Mouse (Mus musculus) midbrain, postnatal 0 days (tissue): Measurements from ENCODE around the gene Gm44511. TPM values are rescaled to one million over a fixed set of nuclear protein-coding genes. Genes with fewer than 3 reads are reported as not detected.
A peak's percentile ranks its signal among the peaks of the same experiment; 100 is the strongest.
"Not testable (repeated sequence)": the region's sequence is repeated elsewhere in the genome, so short reads cannot be mapped to it uniquely, and the experiment has no call there.

Experiments
- ATAC-seq: fragments of 200-750 bp; cut with Nextera tagmentation; 2 replicates; pipeline ENCODE4 v1.8.0; 2017; ENCODE audit warnings: moderate number of reproducible peaks, mild to moderate bottlenecking, moderate TSS enrichment, moderate library complexity; ENCODE audit not compliant: low FRiP score
- DNase-seq: peaks from one replicate; pipeline ENCODE4 v3.0.0-alpha.2; 2015; ENCODE audit warnings: low spot score
- H3K27ac ChIP-seq: fragments of 300-500 bp; sonication (generic); 2 replicates; pipeline ENCODE4 v1.5.1; 2014; ENCODE audit warnings: low read depth, mild to moderate bottlenecking, low read length, mixed read lengths
- H3K27me3 ChIP-seq: fragments of 300-500 bp; sonication (generic); 2 replicates; pipeline ENCODE4 v1.6.1; 2014; ENCODE audit warnings: low read length, control low read depth, mixed read lengths; ENCODE audit not compliant: insufficient read depth
- H3K36me3 ChIP-seq: fragments of 300-500 bp; sonication (generic); 2 replicates; pipeline ENCODE4 v1.6.1; 2014; ENCODE audit warnings: low read length, control low read depth, mixed read lengths; ENCODE audit not compliant: insufficient read depth
- H3K4me1 ChIP-seq: fragments of 300-500 bp; sonication (generic); 2 replicates; pipeline ENCODE4 v1.6.1; 2014; ENCODE audit warnings: mild to moderate bottlenecking, control low read depth, antibody characterized with exemption, low read length, mixed read lengths; ENCODE audit not compliant: insufficient read depth
- H3K4me2 ChIP-seq: fragments of 300-500 bp; sonication (generic); 2 replicates; pipeline ENCODE4 v1.6.1; 2014; ENCODE audit warnings: low read depth, mild to moderate bottlenecking, low read length, mixed read lengths; ENCODE audit not compliant: poor library complexity, severe bottlenecking
- H3K4me3 ChIP-seq: fragments of 300-500 bp; sonication (generic); 2 replicates; pipeline ENCODE4 v1.5.1; 2014; ENCODE audit warnings: low read depth, mild to moderate bottlenecking, low read length, moderate library complexity
- H3K9ac ChIP-seq: fragments of 300-500 bp; sonication (generic); replicated peaks from 2 replicates; pipeline ENCODE4 v1.6.1; 2014; ENCODE audit warnings: mild to moderate bottlenecking, low read length, moderate library complexity, mixed read lengths; ENCODE audit not compliant: poor library complexity, severe bottlenecking
- H3K9me3 ChIP-seq: fragments of 300-500 bp; sonication (generic); 2 replicates; pipeline ENCODE4 v1.6.1; 2016; ENCODE audit warnings: low read length, control low read depth
- CTCF ChIP-seq: IDR thresholded peaks from 2 replicates; pipeline ENCODE4 v1.5.1; 2016; ENCODE audit warnings: antibody characterized with exemption, mild to moderate bottlenecking
- WGBS: fragments of 180-500 bp; shearing (Covaris S2); extraction: QIAGEN DNeasy Blood & Tissue Kit; methylation state at CpG from one replicate; pipeline ENCODE4 v1.1.7; 2014; 5-methylcytosine and 5-hydroxymethylcytosine counted together
- polyA plus RNA-seq: library from polyadenylated mRNA; unstranded; fragments of >200 nt; fragmentation: Nextera tagmentation; extraction: Ambion mirVana; gene quantifications from 2 replicates; pipeline ENCODE4 v1.2.1, GENCODE M21; 2015
- total RNA-seq: library from RNA; depleted of rRNA; stranded (reverse); fragments of >200 nt; gene quantifications from 2 replicates; pipeline ENCODE4 v1.2.3, GENCODE M21; 2014

The Gm44511 gene
- total and polyA plus RNA-seq, 2 experiments from 2014 or later = not detected

- TF ChIP-seq CTCF = no peak
- 73% methylated on average over 4 of the region's 4 CpGs for WGBS
- no peaks in the 10 kb centered on the region for H3K4me1 ChIP-seq
- ATAC-seq = no peak
- no peak overlapping the region for H3K9ac ChIP-seq
- H3K27ac ChIP-seq = no peak overlapping the region
- H3K9me3 ChIP-seq = no peaks in the 10 kb centered on the region
- no peak overlapping the region for H3K4me2 ChIP-seq
- H3K4me3 ChIP-seq = no peak overlapping the region
- DNase-seq = no peak
- H3K27me3 ChIP-seq = no peaks in the 10 kb centered on the region
- H3K36me3 ChIP-seq = no peaks in the 10 kb centered on the region
Measured at GRCm38 (mm10) chr6:128768047-128768446, 58.1 kb downstream of the Gm44511 start.

DNA sequence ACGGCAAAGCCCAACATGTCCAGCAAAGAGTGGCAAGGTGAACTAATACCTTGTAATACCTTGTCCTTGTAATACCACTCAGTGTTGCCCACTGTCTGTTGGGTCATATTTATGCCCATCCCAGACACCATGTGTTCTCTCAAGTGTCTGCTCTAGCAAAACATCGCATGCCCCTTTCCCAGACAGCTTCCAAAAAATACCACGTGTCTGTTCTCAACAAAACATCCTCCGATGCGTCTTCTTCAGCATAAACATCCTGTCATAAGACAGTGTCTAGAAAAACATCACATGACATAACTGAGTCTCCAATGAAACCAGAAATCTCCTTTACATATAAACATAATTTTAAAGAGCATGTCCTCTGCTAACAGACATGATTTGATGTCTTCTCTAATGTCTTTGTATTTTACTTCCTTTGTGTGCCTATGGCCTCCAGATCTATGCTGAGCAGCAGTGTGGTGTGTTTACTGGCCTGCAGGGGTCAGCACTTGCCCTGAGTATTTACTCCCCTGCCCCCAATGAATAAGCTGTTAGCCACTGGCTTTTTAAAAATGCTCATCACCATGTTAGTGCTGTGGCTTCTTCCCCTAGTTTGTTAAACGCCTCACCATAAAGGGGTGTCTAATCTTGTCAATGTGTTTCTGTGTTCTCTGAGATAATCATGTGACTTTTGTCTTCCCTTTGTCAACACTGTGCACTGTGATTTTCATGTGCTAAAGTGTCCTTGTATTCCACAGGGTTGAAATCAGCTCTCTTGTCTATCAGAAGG is 59.4 kb downstream of the Gm44511 start:
- H3K27ac ChIP-seq = peak overlapping the region; percentile 19; the same call in 1 of the 2 replicates
- not testable (repeated sequence) for H3K27me3 ChIP-seq, H3K9ac ChIP-seq, H3K9me3 ChIP-seq, H3K4me1 ChIP-seq, H3K4me2 ChIP-seq, H3K4me3 ChIP-seq, H3K36me3 ChIP-seq
- ATAC-seq (0 out of 2 replicates have a peak, but pooled peaks have one; percentile 31), DNase-seq (peak; percentile 77)
- WGBS = 59% methylated on average over 6 of the region's 6 CpGs
- peak; percentile 75 for TF ChIP-seq CTCF

DNA sequence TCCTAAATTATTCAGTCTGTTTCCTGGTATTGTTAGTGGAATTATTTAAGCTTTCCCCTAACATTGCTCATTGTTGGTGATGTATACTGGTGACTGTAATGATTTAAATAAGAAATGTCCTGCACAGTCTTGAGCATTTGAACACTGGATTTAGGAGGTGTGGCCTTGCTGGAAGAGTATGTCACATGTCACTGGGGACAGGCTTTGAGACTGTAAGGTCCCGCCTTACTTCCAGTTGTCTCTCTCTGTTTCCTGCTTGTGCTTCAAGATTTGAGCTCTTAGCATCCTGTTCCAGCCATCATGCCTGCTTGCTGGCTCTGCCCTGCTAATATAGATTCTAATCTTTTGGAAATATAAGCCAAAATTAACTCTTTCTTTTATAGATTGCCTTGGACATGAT is 60.9 kb downstream of the Gm44511 start:
- Histone ChIP-seq H3K4me1 (no peaks in the 10 kb centered on the region), H3K4me3 (no peak overlapping the region), H3K27me3 (no peaks in the 10 kb centered on the region), H3K9me3 (no peaks in the 10 kb centered on the region), H3K9ac (no peak overlapping the region), H3K4me2 (no peak overlapping the region), H3K36me3 (no peaks in the 10 kb centered on the region), H3K27ac (no peak overlapping the region)
- TF ChIP-seq CTCF = no peak
- 73% methylated on average over 1 of the region's 1 CpGs for WGBS
- DNase-seq = no peak
- no peak for ATAC-seq

DNA sequence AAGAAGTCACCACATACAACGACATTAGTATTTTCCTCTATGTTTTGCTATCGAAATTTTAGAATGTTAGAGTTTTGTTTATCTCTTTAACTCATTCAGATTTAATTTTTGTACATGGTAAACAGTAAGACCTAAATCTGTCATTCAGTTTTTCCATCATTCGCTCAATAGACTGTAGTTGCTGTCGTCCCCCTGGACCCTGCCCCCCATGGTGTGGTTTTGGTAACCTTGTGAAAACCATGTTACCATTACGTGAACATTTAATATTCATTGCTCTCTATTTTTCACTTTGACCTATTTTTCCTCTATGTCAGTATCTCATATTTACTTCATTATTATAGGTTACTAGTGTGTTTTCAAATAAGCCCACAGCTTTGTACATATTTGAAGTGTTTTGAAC is 61.5 kb downstream of the Gm44511 start:
- no peak for DNase-seq
- WGBS = 10% methylated on average over 5 of the region's 5 CpGs
- no peak for ATAC-seq

DNA sequence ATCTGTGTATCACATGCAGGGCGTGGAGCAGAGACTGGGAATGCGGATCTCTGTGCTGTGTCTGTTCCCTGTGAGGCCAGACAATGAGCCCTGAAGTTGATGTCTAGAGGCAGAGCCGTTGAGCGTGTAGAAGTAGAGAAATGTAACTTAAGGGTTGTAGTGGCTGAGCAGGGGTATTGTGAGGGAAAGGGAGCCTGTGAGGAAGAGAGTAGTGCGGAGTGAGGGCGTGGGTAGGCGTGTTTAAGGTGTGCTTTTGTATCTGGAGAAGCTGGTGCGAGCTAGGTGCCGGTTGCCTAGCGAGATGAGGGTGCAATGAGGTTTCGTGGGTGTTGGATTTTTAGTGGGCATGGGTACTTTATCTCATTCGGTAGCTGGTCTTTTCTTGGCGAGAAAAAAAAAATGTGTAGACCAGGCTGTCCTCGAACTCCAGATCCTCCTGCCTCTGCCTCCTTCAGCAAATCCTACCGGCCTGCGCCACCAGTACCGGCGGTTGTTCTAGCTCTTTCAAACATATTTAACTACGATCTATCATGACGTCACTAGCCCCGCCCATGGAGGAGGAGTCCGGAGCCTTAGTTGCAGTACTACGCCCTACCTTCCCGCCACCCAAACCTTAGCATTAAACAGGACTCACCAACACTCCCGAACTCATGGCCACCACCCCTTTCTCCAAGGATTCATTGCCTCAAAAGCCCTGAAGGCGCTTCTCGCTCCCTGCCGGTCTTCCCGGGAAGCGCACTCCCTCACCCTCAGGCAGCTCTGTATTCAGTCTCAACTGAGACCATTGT is 62.2 kb downstream of the Gm44511 start:
- Histone ChIP-seq H3K27ac (peak overlapping the region; percentile 76), H3K36me3 (no peaks in the 10 kb centered on the region), H3K4me1 (no peaks in the 10 kb centered on the region), H3K9ac (peak overlapping the region; percentile 29; the same call in 1 of the 2 replicates), H3K4me3 (peak overlapping the region; percentile 37), H3K4me2 (peak overlapping the region; percentile 44), H3K27me3 (no peaks in the 10 kb centered on the region), H3K9me3 (no peaks in the 10 kb centered on the region)
- TF ChIP-seq CTCF = peak; percentile 83
- DNase-seq (peak; percentile 98), ATAC-seq (peak; percentile 89)
- WGBS = 2% methylated on average over 29 of the region's 30 CpGs

More for the DNA sequence above, 61.5 kb downstream of the Gm44511 start:
- Histone ChIP-seq H3K9ac (no peak overlapping the region), H3K9me3 (no peaks in the 10 kb centered on the region), H3K4me1 (no peaks in the 10 kb centered on the region), H3K27me3 (no peaks in the 10 kb centered on the region), H3K36me3 (no peaks in the 10 kb centered on the region), H3K4me3 (peak overlapping the region; percentile 37), H3K4me2 (peak overlapping the region; percentile 41), H3K27ac (peak overlapping the region; percentile 70)
- TF ChIP-seq CTCF = no peak

GRCm38 (mm10) chr6:128762892-128763670 is 63.0 kb downstream of the Gm44511 start:
- Histone ChIP-seq H3K4me2 (peak overlapping the region; percentile 44; the same call in 1 of the 2 replicates), H3K4me3 (peak overlapping the region; percentile 37; the same call in 1 of the 2 replicates), H3K27ac (peak overlapping the region; percentile 76)
- not testable (repeated sequence) for H3K36me3 ChIP-seq, H3K4me1 ChIP-seq, H3K27me3 ChIP-seq, H3K9ac ChIP-seq, DNase-seq, ATAC-seq, H3K9me3 ChIP-seq
- WGBS = 81% methylated on average over 9 of the region's 10 CpGs
